Mouse (Mus musculus): ENCODE measurements around the gene Mcm8. TPM values are rescaled to one million over a fixed set of nuclear protein-coding genes. Genes with fewer than 3 reads are reported as not detected.

Gene Mcm8
- polyA plus RNA-seq, 1 experiment: 0.08 TPM

GRCm38 (mm10) chr2:132846407-132847358 lies 30.7 kb downstream of the Mcm8 start, which contains the start of gene Crls1:
Crls1 (plus strand) TSS chr2:132846666.
- Histone ChIP-seq H3K36me3 (ENCODE audit: control insufficient read depth) (peaks cover 34% of the 10 kb centered on the region), H3K27me3 (ENCODE audit: control insufficient read depth) (no peaks in the 10 kb centered on the region), H3K9me3 (ENCODE audit: control insufficient read depth, low read length) (no peaks in the 10 kb centered on the region), H3K4me3 (replicated peaks) (peak within 1 kb of the TSS; percentile 93), H3K4me1 (ENCODE audit: control insufficient read depth) (peaks cover 44% of the 10 kb centered on the region)
- TF ChIP-seq GATA1 (IDR thresholded peaks at IDR 0.05; ENCODE audit: low read length) (no peak), TAL1 (IDR thresholded peaks at IDR 0.05; ENCODE audit: low read length) (no peak)

DNA sequence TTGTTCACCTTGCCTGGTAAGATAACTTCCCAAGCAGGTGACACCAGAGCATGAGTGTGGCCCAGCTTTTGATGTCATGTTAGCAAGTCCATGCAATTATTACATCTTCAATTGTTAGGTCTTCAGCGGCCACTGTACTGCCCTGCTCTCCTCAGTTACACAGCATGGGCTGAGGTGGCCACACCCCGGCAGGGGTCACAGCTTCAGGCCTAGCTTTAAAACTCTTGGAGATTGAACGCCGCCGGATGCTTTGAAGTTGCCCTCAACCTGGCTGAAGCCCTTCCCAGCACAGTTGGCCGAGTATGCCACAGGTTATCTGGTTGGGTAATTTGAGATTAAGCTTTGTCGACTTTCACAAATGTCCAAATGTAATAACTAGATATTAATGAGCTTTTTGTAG lies 31.6 kb downstream of the Mcm8 start:
- Histone ChIP-seq H3K4me1 (ENCODE audit: control insufficient read depth) (peaks cover 50% of the 10 kb centered on the region), H3K9me3 (ENCODE audit: control insufficient read depth, low read length) (no peaks in the 10 kb centered on the region), H3K4me3 (replicated peaks) (peak overlapping the region; percentile 93), H3K36me3 (ENCODE audit: control insufficient read depth) (peaks cover 36% of the 10 kb centered on the region), H3K27me3 (ENCODE audit: control insufficient read depth) (no peaks in the 10 kb centered on the region)
- no peak for TF ChIP-seq GATA1 (IDR thresholded peaks at IDR 0.05; ENCODE audit: low read length)
- no peak for TF ChIP-seq TAL1 (IDR thresholded peaks at IDR 0.05; ENCODE audit: low read length)

DNA sequence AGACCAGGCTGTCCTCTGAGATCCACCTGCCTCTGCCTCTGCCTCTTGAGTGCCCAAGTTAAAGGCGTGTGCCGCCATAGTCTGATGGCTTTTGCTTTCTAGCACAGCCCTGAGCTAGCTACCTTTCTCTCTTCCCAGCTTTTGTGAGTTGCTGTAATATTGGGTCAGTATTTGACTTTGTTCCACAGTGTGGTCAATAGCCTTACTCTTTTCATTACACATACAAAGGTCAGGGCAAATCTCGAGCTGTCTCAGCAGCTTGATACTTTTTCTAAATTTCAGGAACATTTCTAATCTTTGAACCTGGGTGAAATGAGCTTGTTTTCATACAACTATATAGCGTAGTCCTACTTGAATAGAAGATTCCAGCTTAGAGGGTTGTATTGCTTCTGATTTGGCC lies 32.4 kb downstream of the Mcm8 start:
- Histone ChIP-seq H3K36me3 (ENCODE audit: control insufficient read depth) (peaks cover 35% of the 10 kb centered on the region), H3K9me3 (ENCODE audit: control insufficient read depth, low read length) (no peaks in the 10 kb centered on the region), H3K4me3 (replicated peaks) (peak overlapping the region; percentile 93), H3K4me1 (ENCODE audit: control insufficient read depth) (peaks cover 50% of the 10 kb centered on the region), H3K27me3 (ENCODE audit: control insufficient read depth) (no peaks in the 10 kb centered on the region)
- TF ChIP-seq TAL1 (IDR thresholded peaks at IDR 0.05; ENCODE audit: low read length) (no peak), GATA1 (IDR thresholded peaks at IDR 0.05; ENCODE audit: low read length) (no peak)

GRCm38 (mm10) chr2:132849141-132849540 lies 33.2 kb downstream of the Mcm8 start:
- H3K36me3 ChIP-seq (ENCODE audit: control insufficient read depth): peaks cover 31% of the 10 kb centered on the region
- H3K4me1 ChIP-seq (ENCODE audit: control insufficient read depth): peaks cover 50% of the 10 kb centered on the region
- TF ChIP-seq TAL1 (IDR thresholded peaks at IDR 0.05; ENCODE audit: low read length) (no peak), GATA1 (IDR thresholded peaks at IDR 0.05; ENCODE audit: low read length) (no peak)
- H3K27me3 ChIP-seq (ENCODE audit: control insufficient read depth): no peaks in the 10 kb centered on the region
- no peak overlapping the region for H3K4me3 ChIP-seq (replicated peaks)
- H3K9me3 ChIP-seq (ENCODE audit: control insufficient read depth, low read length): no peaks in the 10 kb centered on the region

DNA sequence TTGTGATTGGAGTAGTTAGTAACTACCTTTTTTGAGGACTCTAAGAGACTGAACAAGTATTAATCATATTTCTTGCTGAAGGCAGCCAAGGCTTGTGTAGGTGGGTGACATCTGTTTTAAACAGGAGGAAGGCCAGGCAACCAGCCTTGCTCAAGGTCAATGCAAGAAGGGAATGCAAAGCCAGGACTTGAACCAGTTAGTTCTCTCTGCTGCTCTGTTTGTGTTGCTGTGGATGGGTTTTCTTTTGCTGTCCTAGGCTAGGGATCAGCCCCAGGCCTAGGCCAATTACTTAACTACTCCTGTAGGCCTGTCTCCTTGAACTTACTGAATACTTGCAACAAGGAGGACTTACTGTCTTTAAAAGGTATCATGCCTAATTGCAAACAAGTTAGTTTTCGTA lies 37.1 kb downstream of the Mcm8 start:
- H3K4me1 ChIP-seq (ENCODE audit: control insufficient read depth): peaks cover 32% of the 10 kb centered on the region
- TF ChIP-seq TAL1 (IDR thresholded peaks at IDR 0.05; ENCODE audit: low read length): no peak
- TF ChIP-seq GATA1 (IDR thresholded peaks at IDR 0.05; ENCODE audit: low read length): no peak
- no peaks in the 10 kb centered on the region for H3K9me3 ChIP-seq (ENCODE audit: control insufficient read depth, low read length)
- H3K27me3 ChIP-seq (ENCODE audit: control insufficient read depth): no peaks in the 10 kb centered on the region
- H3K4me3 ChIP-seq (replicated peaks): no peak overlapping the region
- peaks cover 28% of the 10 kb centered on the region for H3K36me3 ChIP-seq (ENCODE audit: control insufficient read depth)

GRCm38 (mm10) chr2:132856333-132856732 lies 40.4 kb downstream of the Mcm8 start:
- no peaks in the 10 kb centered on the region for H3K9me3 ChIP-seq (ENCODE audit: control insufficient read depth, low read length)
- no peak overlapping the region for H3K4me3 ChIP-seq (replicated peaks)
- H3K36me3 ChIP-seq (ENCODE audit: control insufficient read depth): peaks cover 17% of the 10 kb centered on the region
- H3K4me1 ChIP-seq (ENCODE audit: control insufficient read depth): peaks cover 10% of the 10 kb centered on the region
- no peaks in the 10 kb centered on the region for H3K27me3 ChIP-seq (ENCODE audit: control insufficient read depth)
- TF ChIP-seq TAL1 (IDR thresholded peaks at IDR 0.05; ENCODE audit: low read length): no peak
- no peak for TF ChIP-seq GATA1 (IDR thresholded peaks at IDR 0.05; ENCODE audit: low read length)

DNA sequence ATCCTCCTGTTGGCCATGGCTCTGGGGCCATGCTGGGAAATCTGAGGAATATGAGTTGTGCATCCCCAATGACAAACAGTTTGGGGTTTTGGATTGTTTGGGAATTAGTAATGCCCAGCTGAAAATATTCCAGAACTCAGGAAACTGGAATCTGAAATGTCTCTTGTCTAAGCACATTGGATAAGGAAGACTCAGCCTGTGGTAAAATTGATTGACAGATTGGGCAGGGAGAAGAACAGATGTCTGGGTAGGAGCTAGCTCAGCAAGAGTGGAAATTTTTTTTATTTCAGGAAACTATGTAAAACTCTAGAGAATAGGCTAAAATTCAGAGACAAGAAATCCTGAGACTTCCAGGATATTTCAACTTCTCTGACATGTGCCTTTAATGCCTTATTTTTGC lies 44.5 kb downstream of the Mcm8 start:
- TF ChIP-seq GATA1 (IDR thresholded peaks at IDR 0.05; ENCODE audit: low read length): no peak
- no peak for TF ChIP-seq TAL1 (IDR thresholded peaks at IDR 0.05; ENCODE audit: low read length)
- no peaks in the 10 kb centered on the region for H3K4me1 ChIP-seq (ENCODE audit: control insufficient read depth)

GRCm38 (mm10) chr2:132861456-132861855 lies 45.5 kb downstream of the Mcm8 start:
- Histone ChIP-seq H3K9me3 (ENCODE audit: control insufficient read depth, low read length) (no peaks in the 10 kb centered on the region), H3K4me1 (ENCODE audit: control insufficient read depth) (no peaks in the 10 kb centered on the region), H3K4me3 (replicated peaks) (no peak overlapping the region), H3K27me3 (ENCODE audit: control insufficient read depth) (no peaks in the 10 kb centered on the region), H3K36me3 (ENCODE audit: control insufficient read depth) (peaks cover 19% of the 10 kb centered on the region)
- TF ChIP-seq TAL1 (IDR thresholded peaks at IDR 0.05; ENCODE audit: low read length) (no peak), GATA1 (IDR thresholded peaks at IDR 0.05; ENCODE audit: low read length) (no peak)

More for the DNA sequence above, 44.5 kb downstream of the Mcm8 start:
- H3K9me3 ChIP-seq (ENCODE audit: control insufficient read depth, low read length): no peaks in the 10 kb centered on the region
- no peak overlapping the region for H3K4me3 ChIP-seq (replicated peaks)
- peaks cover 14% of the 10 kb centered on the region for H3K36me3 ChIP-seq (ENCODE audit: control insufficient read depth)
- H3K27me3 ChIP-seq (ENCODE audit: control insufficient read depth): no peaks in the 10 kb centered on the region

- Histone ChIP-seq H3K4me3 (replicated peaks) (no peak overlapping the region), H3K4me1 (ENCODE audit: control insufficient read depth) (no peaks in the 10 kb centered on the region), H3K36me3 (ENCODE audit: control insufficient read depth) (peaks cover 24% of the 10 kb centered on the region), H3K9me3 (ENCODE audit: control insufficient read depth, low read length) (no peaks in the 10 kb centered on the region), H3K27me3 (ENCODE audit: control insufficient read depth) (no peaks in the 10 kb centered on the region)
- TF ChIP-seq GATA1 (IDR thresholded peaks at IDR 0.05; ENCODE audit: low read length): no peak
- TF ChIP-seq TAL1 (IDR thresholded peaks at IDR 0.05; ENCODE audit: low read length): no peak
Measured at GRCm38 (mm10) chr2:132863325-132863724, 47.4 kb downstream of the Mcm8 start.
